Mouse (Mus musculus): ENCODE results near the gene Kif16b.
A peak's percentile ranks its signal among the peaks of the same experiment; 100 is the strongest.

The Kif16b gene

DNA sequence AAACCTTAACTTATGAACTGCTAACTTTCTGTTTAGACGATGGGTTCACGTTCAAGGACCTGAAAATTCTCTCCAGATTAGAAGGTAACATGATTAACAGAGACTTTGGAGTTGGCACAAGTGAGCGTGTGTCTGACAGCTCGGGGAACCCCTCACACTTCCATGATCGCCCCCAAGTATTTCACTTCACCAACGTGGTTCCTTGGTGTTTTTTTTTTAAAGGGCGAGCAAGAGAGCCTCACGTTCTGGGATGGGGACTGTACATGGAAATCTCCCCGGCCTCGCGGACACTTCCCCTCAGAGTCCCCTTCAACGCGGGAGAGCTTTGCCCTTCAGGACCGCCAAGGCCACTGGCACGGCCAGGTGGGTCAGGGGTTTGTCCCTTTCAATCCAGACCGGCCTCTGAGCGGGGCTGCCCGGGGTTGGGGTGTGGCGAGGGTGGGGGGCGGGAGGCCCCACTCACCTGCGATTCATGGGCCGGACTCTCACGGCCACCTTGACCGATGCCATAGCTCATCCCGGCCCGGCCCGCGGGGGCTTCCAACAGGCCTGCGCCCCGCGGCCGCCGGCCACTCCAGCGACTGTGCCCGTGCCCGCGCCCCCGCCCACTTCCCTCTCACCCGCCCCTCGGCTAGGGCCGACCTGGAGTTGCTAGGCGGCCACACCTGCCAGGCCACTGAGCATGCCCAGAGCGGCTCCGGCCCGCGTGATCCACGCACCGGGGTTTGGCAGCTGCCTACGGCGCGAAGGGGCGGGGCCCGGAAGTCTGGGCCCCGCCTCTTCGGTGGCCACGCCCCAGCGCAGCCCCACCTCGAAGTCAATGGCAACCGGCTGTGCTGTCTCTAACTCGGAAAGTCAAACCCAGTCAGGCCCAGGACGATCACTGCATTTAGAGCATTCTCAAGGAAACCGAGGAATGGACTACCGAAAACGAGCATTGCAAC, at the start of gene Kif16b:
Kif16b (minus strand) TSS at position 670 of the 944 bp plus-strand sequence.
- DNase-seq (ENCODE audit: low read depth), result peak; percentile 77

DNA sequence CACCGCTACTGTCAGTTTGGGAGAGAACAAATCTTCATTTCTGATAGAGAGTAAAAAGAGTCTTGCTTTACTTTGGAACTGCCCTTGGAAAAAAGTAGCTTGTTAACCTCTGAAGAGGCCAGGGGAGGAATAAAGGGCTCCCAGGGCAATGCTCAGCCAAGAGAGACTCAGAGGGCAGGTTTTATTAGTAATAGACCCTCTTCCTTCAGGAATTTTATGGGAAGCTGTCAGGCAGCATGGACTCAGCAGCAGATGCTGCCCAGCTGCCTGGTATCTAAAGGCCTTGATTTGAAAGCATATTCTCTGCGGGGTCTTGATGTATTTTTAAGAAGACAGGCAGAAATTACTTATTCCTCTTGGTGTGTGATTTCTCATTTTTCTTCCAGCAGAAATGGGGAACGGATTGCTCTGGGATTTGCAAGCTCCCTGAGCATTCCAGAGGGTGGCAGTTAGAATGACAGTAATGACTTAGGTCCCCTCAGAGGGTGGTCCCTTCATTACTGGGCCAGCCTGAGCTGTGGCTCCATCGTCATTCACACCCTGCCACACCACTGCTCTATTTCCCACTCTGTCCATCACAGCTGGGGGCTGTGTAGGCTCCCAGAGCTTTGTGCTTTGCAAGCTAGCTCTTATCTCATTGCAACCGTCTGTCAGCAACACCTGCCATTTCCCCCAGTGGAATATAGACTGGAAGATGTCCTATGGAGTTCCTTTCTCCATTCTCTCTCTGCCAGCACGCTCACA, 39.7 kb upstream of the Kif16b start:
- no peak for DNase-seq (ENCODE audit: low read depth)

DNA sequence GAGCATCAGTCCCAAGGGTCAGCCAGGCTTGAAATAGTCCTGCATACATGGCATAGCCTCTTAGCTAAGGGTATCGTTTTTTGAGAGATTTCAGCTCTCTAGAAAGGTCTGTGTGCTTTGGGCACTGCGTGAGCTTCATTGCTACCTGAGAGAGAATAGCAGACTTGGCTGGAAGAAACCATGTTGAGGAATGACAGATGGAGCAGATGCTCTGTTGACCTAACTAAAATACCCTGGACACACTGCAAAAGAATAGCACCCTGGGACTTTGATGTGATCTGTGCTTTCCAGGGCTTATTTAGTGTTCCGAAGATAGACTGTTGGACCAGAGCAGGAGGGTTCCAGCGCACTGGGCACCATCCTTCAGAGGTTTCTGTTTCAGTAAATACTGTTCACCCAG, 29.1 kb upstream of the Kif16b start:
- DNase-seq (ENCODE audit: low read depth), result no peak

DNA sequence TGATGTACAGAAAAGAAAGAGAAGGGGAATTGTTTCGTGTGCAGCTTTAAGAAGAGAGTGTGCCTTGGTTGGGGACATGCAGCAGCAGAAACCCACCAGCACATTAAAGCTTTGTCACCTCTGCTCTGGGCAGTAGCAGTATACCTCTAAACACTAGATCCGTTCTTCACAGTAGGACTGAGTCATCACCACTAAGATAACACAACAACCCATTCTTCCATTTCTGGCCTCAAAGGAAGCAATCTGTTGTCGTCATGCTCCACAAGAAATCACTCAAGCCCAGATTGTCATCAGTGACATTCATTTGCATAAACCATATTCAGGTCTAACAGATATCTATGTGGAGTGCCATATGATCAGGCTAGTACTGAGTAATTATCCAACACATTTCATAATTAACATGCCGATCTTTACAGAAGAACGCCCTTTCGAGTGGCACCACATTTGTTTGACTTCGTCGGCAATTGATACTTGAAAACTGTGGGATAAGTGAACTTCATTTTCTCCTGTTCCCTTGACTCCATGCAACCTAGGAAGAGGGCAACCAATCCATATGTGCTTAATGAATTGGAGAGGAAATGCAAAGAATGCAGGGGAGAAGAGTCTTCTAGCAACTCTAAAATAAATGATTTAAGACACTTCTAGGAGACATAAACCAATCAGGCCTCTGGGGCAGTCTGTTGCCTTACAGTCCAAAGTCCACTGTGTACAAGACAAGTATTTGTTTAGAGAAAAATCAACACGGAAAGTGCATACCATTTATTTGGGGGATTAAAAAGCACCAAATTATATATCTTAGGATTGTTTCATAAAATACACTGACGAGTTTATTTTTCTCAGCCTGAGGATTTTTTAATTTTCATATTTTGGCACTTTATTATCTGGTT, 28.1 kb upstream of the Kif16b start:
- DNase-seq (ENCODE audit: low read depth), result no peak

DNA sequence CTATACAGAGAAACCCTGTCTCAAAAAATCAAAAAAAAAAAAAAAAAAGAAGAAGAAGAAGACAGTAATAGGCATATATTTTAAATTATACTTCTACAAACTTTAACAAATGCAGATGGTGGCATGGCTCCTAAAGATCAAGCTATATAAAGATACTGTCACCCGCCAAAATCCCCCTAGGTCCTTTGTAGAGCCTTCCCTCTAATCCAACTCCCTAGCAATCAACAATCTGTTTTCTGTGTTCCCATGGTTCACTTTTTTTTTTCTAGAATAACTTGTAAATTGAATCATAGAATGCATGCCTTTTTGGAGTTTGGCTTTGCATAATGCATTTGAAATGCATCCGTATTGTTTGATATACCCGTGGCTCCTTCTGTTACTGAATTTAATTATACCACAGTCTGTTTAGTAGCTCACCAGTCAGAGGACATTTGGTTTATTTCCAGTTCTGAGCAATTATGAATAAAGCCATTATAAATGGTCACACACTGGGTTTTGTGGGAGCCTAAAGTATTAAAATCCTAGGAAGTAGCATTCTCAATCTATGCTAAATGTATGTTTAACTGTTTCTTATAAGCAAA, 9.6 kb upstream of the Kif16b start:
- DNase-seq (ENCODE audit: low read depth), result no peak

DNA sequence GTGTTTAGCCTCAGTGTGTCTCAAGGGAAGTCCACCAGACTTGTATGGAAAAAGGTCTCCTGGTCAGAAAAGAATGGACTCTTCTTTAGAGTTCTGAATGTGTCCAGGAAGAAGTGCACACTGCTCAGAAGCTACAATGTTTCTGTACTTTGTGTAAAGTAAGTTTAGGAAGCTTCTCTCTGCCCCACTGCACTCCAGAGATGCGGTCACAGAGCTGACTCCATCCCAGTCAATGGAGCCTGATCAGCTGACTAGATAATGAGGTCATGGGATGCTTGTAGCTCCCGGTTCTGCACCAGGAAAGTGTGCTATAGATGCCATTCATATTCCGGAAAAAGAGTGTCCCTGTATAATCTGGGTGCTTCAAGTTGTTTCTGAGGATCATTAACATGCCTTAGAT, 7.9 kb upstream of the Kif16b start:
- DNase-seq (ENCODE audit: low read depth), result no peak

DNA sequence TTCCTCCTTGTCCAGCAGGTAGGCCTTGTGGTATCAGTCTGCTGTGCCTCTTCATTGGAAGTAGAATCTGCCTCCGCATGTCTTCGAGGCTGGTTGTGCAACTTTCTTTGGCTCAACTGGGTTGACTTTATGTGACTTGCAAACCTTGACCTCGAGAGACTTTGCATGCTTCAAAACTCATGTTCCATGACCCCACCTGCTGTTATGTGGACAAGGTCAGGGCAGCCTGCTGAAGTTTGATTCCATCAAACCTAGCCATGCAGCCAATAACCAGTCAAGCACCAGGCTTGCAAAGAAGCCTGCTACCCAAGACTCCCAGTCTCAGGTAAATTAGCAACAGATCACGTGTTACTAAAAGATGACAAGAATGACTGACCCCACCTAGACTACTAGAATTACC, 5.7 kb upstream of the Kif16b start:
- no peak for DNase-seq (ENCODE audit: low read depth)

DNA sequence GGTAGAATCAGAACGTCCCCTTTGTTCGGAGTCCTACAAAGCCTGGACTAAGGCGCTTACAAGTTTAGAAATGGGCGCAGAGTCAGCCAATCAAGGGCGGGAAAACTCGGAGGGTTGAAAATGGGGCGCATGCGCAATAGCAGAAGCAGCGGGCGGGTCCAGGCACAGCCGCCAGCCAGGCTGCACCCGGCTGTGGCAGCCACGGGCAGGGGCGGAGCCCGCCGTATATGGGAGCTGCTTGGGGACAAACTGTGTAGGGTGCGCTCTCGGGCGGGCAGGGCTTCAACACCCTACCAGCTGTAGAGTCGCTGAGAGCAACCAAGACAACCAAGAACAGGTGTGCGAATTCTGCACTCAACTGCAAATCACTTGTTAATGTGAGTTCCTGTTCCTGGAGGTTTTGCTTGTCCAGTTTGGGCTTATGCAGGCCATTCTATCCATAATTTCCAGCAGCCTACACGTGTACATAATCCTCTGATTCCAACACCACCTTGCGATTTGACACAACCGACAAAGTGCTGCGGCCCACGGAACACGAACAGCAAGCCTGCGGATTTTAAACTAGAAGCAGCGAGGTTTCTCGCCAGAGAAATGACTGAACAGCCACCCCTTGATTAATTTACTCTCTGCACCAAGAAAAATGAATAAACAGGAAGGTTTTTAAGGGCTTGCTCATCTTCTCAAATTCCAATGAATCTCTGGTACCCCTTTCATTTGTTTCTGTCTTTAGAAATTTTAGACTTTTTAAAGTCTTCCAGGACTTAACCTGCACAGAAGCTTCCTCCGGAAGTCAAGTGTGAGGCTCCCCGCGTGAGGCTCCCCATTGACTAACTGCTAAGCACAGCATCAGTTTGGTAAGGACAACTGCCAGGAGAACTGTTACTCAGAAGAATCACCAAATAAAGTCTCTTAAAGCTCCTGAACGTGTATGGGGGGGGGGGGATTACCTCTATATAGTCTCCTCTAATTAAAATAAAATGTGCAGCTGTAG, 1.9 kb upstream of the Kif16b start:
- peak; percentile 84 for DNase-seq (ENCODE audit: low read depth)

DNA sequence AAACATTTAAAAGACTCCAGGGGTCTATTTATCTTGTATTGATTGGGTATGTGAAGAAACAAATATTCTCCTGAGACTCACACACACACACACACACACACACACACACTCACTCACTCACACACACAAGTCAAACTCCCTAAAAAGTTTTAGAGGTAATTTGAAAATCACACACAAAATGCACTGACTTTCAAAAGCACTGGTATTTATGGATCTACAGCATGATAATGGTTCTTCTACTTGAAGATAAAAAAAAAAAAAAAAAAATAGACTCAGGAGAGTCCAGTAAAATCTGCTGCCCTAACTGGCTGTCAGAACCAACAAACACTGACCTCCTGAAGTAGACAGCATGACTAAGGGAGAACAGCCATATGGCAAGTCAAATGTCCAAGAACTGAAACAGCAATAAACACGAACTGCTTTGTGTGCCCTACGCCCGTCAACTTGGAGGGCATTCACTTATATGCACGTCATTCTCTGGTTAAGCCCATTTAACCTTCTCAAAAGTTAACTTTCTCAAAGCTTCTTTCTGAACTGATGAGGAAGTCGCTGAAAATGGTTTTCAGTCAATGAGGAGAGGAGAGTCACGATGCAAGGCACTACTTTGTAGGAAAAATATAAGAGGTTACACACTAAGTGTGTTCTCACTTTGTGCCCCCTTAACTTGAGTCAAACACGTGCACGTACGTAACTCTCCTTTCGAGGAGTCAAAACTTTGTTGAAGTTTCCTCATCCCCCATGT, 1.0 kb downstream of the Kif16b start:
- no peak for DNase-seq (ENCODE audit: low read depth)

DNA sequence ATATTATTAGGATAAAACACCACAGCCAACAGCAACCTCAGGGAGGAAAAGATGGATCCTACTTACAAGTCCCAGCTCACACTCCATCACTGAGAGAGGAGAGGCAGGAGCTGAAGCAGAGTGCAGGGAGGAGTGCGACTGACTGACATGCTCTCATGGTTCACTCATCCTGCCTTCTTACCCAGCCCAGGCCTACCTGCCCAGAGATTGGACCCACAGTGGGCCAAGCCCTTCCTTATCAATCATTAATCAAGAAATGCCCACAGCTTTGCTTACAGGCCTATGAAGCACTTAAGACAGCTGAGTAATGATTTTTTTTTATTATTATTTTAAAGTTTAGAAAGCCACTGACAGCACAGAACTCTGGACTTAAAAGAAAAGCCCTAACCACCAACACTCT, 7.6 kb downstream of the Kif16b start:
- DNase-seq (ENCODE audit: low read depth), result no peak

DNA sequence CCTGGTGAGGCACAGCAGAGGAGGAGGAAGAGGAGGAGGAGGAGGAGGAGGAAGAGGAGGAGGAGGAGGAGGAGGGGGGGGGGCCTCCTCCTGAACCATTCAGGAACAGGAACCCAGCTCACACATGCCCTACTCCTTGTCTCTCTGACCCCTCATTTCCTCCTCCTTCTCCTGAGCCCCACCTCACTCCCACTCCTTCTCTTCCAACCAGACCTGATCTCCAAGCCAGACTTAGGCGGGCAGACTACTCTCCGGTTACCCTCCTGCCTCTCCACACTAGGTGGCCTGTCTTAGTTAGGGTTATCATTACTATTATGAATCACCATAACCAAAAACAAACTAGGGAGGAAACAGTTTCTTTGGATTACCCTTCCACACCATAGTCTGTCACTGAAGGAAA, 10.0 kb downstream of the Kif16b start:
- DNase-seq (ENCODE audit: low read depth), result no peak

DNA sequence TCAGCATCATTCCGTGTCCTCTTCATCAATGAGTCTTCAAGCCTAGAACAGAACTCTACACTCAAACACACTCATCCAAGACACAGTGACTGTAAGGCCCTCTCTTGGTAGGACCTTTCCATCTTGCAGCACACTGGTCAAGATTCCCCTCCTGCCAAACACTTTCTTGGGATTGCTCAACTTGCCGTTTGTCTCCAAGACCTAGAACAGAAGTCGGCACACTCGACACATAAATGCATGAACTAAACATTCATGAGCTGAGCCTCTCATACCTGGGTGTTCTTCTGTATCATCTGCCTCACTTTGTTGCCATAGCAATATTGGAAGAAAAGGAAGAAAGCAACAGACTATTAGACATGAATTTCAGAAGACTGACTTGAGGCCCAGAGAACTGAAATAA, 16.9 kb downstream of the Kif16b start:
- no peak for DNase-seq (ENCODE audit: low read depth)

DNA sequence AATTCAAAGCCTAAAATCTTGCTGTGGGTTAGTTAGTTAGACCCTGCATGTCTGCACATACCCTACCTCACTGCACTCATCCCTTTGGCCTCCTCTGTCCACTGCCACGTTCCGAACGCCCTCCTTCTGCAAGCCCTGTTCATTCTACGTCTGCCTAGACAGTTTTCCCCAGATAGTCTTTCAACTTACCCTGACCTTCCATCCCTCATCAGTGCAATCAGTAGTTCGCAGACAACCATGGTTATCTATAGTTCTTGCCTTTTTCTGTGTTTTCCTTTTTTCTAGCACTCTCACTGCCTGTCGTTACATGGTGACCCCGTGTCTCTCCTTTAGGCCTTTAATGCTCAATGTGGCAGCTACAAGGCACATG, 17.7 kb downstream of the Kif16b start:
- no peak for DNase-seq (ENCODE audit: low read depth)

DNA sequence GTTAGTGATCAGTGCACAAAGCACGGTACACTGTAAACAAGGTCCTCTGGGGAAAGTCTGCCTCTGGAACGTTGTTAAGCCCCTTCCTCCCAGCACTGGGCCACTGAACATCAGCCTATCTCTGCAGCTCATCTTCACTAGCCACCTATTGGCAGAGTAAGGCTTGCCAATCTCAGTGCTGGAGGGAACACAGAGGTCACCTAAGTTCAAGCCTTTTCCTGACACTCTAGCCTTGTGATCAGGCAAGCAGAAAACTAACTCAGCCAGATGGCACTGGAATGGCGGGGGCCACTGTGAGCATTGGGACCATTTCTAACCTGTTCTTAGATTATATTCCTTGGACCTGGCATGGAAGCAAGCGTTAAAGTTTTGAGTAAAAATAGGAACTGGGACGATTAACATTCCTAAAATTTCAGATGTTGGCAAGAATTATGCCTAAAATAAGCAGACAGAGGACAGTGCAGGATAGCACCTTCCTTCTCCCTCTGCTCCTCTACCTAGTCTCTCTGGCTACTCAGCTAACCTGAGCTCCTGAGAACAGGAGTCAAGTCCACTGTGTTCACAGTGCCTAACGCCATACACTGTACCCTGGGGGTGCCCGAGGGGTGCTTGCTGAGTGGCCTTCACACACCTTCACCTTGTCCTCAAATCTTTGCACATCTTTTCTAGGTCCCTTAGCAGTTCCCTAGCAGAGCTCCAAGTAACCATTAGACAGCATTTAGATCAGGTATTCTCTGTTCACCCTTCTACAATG, 18.3 kb downstream of the Kif16b start:
- DNase-seq (ENCODE audit: low read depth), result no peak

DNA sequence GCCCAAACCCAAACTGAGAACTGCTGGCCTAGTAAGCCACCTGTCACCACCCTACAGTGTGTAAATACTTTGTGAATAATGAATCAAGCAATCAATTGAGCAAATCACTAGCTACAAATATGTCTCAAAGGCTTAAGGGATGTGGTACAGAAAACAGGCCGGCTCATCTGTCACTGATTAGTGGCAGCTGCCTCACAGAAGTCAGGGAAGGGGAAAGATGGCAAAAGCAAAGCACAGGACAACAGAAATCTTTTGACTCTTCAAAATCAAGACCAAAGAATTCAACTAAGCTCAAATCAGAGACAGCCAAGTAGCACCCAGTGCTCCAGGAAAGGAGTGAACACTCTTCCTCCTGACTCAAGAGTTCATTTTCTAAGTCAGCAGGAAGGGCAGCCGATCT, 18.9 kb downstream of the Kif16b start:
- no peak for DNase-seq (ENCODE audit: low read depth)

DNA sequence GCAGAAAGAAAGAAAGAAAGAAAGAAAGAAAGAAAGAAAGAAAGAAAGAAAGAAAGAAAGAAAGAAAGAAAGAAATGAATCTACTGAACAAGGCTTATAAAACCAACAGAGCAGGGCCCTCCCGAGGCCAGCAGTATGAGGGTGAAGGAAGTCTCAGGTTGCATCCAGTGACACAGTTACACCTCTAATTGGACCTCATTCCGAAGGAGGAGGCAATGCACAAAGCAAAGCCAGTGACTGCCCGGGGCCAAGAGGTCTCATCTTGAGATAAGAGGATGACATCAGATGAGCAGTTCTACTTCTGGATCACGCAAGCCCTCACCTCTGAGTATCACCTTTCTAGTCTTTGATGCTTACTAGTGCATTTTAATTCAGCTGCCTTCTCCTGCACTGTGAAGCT, 20.2 kb downstream of the Kif16b start:
- DNase-seq (ENCODE audit: low read depth), result no peak

DNA sequence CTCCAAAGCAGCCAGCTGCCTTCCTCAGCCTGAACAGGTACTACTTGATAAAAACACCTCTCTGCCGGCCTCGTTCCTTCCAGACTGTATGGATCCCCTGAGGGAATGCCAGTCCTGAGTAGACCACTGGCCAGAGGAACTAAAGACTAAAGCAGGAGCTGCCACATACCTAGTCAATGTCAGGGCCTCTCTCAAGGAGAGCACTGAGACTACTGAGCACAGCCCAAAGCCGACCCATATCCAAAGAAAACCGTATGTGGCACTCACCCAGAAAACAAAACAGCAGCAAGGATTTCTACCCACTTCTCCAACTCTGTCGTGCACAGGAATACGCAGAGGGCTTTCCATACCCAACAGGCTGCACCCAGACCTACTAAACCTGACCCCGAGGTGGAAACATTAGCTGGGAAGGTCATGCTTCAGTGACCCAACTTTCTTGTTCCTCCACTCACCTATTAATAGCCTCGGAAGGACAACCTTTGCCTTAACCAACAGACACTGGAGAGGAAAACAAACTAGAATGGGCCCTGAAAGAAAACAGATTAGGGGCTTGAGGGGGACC, 22.0 kb downstream of the Kif16b start:
- no peak for DNase-seq (ENCODE audit: low read depth)

DNA sequence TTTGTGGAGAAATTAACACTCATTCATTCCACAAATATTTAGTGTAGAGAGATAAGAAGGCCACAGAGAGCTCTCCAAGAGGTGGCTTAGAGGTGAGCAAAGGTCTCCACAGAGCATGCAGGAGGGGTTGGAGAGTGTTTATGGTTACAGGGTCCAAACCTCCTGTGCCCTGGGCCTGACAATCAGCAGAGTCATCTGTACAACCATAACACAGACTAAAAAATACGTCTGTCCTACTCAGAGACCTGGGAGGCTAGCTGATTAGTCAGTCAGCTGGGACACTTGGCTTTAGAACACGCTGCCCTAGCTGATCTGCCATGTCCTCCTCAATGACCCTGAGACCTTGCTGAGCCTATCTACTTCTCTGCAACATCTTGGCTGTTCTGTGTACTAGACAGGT, 24.7 kb downstream of the Kif16b start:
- DNase-seq (ENCODE audit: low read depth), result no peak

DNA sequence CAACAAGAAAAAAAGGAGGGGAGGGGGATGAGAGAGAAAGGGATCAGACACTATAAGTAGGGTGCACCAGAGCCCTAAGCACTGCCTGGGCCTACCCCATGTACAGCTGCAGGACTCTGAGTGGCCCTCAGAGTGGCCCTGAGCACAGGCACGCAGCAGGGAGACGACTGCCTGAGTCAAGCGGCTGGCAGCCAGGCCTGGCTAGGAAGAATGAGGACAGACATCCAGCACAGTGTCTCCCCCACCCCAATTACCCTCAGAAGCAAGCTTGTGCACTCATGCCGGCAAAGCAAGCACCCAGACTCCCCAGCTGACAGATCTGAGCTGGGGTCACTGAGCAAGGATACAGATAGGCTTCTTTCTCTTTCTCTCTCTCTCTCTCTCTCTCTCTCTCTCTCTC, 25.4 kb downstream of the Kif16b start:
- DNase-seq (ENCODE audit: low read depth), result no peak
